Mouse (Mus musculus) spleen, adult 2 months (tissue): Measurements from ENCODE around the gene Egr4.

ENCODE experiments used
- CTCF ChIP-seq: fragments of 200-500 bp; IDR thresholded peaks from 2 replicates; pipeline ENCODE4 v1.5.1; 2011; ENCODE audit warnings: mild to moderate bottlenecking, inconsistent platforms; ENCODE audit not compliant: insufficient read depth, insufficient read length, insufficient replicate concordance; ENCODE audit errors: extremely low read depth
- POLR2A ChIP-seq: fragments of 200-500 bp; IDR thresholded peaks from 2 replicates; pipeline ENCODE4 v1.6.1; 2011; ENCODE audit warnings: low read depth, low read length, inconsistent platforms

- no peak for TF ChIP-seq CTCF
- TF ChIP-seq POLR2A, result no peak
These were observed 21.8 kb downstream of the Egr4 start for GRCm38 (mm10) chr6:85491606-85492005.
